Mouse (Mus musculus): Measurements from ENCODE around the gene Neurl1a.

DNA sequence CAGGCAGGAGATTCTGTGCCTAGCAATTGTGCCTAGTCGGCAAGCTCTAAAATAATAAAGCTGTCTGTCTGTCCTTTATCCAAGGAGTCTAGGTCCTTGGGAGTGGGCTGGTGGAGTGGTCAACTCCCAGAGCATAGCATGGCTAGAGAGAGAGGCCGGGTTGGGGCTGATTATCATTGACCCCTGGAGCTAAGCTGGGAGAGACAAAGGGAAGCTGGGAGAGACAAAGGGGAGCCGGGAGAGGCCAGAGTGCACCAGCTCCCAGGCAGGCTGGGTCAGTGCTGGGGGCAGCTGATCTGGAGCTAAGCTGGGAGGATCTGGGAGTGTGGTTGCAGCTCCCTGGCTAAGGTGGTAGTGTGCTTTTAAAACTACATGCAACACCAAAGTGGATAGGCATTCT is 11.9 kb upstream of the Neurl1a start:
- TF ChIP-seq SIN3A (IDR thresholded peaks at IDR 0.05; ENCODE audit: low read length): no peak
- no peak for TF ChIP-seq CTCF (IDR thresholded peaks at IDR 0.05 in 2 of 3, conservative IDR thresholded peaks at IDR 0.05 in 1 of 3; ENCODE audit: control insufficient read depth in 1 of 3, insufficient read depth in 1 of 3, low read depth in 2 of 3, low read length in 3 of 3, poor library complexity in 1 of 3, severe bottlenecking in 1 of 3)
- TF ChIP-seq MXI1 (IDR thresholded peaks at IDR 0.05; ENCODE audit: low read depth, low read length): no peak
- TF ChIP-seq JUND (IDR thresholded peaks at IDR 0.05; ENCODE audit: low read depth, low read length): no peak
- no peak for TF ChIP-seq POLR2A (IDR thresholded peaks at IDR 0.05; ENCODE audit: control insufficient read depth in 1 of 2, insufficient read depth in 1 of 2, low read depth in 1 of 2, low read length in 2 of 2, poor library complexity in 1 of 2)
- TF ChIP-seq EP300 (IDR thresholded peaks at IDR 0.05; ENCODE audit: low read depth in 1 of 2, low read length in 2 of 2): no peak
- no peak for TF ChIP-seq TCF12 (IDR thresholded peaks at IDR 0.05; ENCODE audit: low read depth, low read length)

Measured in MEL (cell line).